Mouse (Mus musculus): ENCODE measurements at regions not wholly inside any gene's neighbourhood (a gene's known extent, or its start where the extent isn't known, plus 50 kb on each side); places are given as distances from the start of the nearest gene placed in this dataset.
"Not testable (repeated sequence)": the region's sequence is repeated elsewhere in the genome, so short reads cannot be mapped to it uniquely, and the experiment has no call there.

DNA sequence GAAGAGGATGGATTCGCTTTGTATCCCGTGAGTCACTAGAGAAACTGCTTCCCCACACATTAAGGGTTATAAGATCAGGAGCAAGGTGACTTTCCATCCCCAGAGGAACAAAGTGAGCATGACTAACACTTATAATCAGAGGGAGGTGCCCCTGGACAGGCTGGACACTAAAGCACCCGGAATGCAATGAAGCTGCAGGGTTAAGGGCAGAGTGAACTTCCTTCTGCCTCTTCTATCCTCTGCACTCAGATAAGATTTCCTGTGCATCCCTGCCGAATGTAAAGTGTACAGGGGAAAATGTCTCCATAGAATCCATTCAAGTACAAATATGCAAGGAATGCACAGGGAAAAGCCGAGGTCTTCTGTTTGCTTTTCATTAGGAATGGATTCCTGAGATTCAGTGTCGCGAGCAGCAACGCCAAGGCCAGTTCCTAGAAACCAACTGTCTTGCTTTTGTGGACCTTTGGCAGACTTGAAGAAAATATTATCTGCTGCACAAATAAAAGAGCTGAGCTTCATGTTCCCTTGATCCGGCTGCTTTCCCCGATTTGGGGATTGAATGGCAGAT lies 58.5 kb upstream of the Fbxl7 start:
- DNase-seq: no peak

DNA sequence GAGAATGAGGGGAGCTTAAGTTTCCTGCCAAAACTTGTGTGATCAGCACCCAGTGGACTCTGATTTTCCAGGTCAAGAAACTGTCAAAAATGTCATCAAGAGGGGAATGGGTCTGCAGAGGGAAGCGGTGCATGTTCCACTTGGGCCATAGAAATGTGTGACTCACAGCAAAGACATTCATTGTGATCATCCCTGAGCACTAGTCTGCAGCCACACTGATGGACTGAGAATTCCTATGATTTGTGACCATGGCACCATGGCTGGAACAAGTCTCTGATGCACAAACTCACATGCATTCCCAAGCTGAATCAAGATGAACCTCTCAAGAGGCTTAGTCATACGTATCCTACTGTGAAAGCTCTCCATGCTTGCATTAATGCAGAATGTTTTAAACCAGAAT lies 63.6 kb upstream of the Fbxl7 start:
- DNase-seq: no peak

DNA sequence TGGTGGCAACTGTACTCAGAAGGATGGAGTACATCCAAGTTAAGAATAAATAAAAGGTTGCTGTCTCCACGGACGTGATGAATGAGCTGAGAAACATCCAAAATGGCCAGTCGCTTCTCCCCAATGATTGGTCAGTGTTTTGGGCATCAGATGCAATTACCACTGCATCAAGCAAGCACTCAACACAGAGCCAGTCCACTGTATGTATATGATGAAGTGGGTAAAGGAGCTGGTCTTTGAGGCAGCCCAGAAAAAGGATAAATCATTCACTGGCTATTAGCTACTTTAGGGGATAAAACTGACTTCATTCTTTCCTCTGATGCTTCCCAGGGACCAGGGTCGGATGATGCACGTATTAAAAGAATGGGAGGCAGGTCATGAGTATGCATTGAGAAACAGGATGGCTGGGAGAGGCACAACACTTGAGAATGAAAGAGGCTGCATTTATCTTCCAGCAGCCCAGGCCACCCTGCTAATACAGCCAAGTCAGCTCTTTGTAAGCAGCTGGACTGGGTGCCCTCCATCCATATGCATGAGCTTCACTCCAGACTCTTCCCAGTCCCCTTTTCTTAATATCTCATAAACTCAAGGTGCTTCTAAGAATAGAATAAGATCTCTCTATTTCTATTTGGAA lies 73.1 kb upstream of the Fbxl7 start:
- no peak for DNase-seq

DNA sequence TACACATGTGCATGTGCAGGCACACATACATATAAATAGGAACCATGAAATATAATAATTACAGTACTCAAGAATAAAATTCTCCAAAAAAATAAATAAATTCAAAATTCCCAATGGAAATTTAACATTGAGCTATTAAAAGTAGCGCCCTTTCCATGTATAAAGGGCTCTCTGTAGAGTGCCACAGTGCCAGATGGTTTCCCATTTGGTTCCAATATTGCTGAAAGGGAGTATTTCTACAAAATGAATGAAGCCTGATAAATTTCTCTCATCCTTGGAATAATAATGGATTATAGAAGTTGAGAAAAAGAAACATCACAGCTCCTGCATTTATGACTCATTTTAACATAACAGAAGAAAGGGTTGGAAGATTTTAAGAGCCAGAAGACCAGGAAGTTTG lies 75.4 kb upstream of the Fbxl7 start:
- no peak for DNase-seq

DNA sequence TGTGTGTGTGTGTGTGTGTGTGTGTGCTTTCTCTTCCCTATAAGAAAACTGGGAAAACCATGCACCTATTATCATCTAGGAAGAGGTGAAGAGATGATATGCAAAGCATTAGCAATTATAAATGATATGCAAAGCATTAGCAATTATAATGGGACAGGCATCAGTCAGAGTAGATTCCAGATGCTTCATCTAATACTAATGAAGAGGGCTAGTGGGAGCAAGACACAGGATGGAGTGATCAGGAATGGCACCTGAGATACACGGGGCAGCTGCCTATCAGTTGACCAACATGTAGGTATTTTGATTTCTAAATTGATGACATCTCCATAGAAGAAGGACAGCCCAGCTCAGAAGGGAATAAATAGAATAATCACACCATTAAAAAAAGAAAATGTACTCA lies 97.7 kb upstream of the Fbxl7 start:
- DNase-seq: no peak

DNA sequence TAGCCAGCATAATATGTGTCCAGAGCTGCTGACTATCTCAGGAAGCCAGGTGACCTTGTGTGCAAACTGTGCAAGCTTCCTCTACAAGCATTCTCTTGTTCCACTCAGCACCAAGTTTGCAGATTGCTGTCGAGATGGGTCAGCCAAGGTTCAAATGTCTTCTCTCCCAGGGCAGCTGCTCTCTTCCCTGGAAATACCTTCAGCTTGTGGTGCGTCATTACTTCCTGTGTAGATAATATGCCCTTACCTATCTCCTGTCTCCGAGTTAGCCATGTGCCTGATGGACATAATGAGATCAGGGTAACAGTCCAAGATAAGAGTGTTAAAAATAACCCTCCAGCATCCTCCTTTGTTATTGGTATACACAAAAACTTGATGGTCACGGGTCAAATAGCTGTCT lies 113.7 kb upstream of the Fbxl7 start:
- DNase-seq: no peak

DNA sequence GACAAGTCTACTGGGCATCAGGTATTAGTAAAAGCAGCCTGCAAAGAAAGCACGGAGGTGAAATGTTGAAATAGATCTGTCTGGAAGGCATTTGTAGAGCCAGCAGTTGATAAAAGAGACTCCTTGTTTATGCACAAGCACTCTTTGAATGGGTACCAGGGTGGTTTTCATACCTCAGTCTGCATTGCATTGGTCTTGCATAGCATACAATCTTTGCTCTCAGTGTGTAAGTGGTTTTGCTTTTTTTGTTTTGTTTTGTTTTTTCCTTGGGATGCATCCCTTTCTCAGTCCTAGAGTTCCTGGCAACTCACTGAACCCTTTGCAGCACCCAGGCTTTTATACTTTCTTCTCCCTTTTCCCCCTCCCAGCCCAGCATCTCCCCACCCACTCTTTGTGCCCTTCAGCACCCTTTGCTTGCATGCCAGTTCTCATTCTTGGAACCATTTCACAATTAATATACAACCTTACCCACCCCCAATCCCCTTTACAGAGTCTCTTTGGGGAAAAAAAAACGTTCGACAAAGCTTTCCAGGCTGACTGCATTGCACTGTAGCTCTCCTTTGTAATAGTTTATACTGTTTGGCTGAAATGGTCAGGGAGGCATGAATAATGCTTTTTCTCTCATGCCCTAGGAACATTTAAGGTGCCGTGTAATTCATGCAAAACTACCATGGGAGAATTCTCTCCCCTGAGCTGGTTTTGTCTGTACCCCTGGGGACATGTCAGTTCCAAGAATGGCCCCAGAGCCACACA lies 118.7 kb upstream of the Fbxl7 start:
- DNase-seq: no peak

DNA sequence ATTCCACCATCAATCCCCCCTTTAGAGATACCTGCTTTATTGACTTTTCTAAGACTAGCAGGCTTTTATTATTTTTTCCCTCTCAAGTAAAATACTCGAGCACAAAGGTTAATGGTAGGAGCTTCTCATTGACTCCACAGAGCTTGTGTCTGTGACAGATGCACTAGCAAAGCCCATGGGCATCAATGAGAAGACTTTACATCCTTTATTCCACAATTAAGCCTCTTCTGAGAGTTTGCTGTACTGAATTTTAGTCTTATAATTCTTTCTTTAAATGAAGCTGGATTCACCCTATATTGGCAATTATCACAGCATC lies 119.2 kb upstream of the Fbxl7 start:
- DNase-seq: no peak

DNA sequence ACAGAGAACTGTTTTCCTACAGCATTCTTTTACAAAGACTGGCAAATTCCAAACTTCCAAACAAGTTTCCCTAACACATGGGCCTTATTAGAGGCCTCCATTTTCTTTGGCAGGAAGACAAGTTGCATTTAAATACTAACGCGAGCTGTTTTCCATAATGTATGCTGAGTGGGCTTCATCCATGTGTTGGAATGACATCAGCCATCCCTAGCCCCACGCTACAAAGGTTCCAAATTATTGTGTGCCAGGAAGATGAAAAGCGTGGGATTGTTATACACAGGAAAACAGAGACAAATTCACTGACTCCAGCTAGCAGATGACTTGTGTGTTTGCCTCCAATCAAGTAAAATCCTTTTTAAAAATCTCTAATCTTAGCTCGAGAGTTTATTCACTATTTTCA lies 125.1 kb upstream of the Fbxl7 start:
- DNase-seq: no peak

DNA sequence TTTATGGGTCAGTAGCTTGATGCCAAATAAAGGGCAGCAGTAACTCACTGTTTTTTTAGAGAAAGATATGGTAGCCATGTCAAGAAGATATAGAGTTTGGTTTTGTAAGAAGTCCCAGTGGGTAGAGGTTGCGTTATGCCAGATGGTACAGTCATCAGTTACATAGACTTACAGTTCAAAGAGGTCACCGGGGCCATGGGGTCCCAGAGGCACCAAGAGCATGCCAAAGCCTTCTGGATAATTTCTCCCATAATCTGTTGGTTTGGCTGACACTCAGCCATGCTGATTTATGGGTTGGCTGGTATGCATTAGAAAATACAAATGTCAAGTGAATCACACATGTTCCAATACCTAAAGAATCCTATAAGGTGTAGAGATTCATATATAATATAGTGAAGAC lies 137.9 kb upstream of the Fbxl7 start:
- no peak for DNase-seq

DNA sequence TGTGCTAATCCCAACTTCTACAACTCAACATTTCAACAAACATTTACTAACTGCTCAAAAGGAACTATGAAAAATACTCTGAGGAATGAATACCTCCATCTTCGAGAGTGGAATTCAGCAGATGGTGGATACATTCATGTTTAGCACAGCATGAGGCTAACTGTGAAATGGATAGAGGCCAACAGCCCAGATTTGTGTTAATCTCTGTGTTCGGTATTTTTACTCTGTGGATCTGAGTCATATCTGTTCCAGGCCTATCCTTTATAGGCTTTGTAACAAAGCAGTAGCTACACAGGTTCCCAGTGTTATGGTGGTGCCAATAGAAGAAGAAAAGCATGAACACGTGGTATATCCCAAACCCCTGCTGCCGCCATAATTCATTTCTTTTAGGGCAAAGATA lies 148.4 kb upstream of the Fbxl7 start:
- DNase-seq: no peak

DNA sequence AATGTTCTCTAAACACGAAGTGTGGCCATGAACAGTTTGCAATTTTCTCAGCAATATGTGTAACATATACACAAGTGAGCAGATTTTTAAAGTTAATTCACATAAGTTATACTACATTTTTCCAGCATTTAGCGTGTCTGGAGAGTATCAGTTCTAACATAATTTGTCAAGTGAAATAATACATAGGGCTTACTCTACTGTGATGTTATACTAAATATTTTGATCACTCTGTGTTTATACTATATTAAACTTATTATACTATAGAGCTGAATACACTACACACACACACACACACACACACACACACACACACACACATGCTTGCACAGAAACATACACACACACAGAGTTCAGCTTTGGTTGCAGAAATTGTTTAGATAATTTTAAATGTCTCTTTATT lies 155.3 kb upstream of the Fbxl7 start:
- no peak for DNase-seq

DNA sequence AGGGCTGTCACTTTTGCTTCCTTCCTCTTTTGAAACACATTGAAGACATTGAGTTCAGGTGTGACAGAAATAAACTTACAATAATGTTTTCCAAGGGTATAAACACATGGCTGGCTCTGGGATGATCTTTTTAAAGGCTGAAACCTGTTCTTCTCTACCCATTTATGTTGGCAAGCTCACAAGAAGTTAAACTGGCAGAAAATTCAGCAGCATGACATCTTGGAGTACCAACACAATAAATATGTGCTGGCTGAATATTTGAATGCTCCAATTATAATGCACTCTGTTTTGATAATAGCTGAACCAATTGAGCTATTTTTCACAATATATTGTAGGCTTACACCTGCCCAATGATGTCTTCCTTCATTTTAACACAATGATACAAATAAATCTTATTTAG lies 168.1 kb upstream of the Fbxl7 start:
- no peak for DNase-seq

DNA sequence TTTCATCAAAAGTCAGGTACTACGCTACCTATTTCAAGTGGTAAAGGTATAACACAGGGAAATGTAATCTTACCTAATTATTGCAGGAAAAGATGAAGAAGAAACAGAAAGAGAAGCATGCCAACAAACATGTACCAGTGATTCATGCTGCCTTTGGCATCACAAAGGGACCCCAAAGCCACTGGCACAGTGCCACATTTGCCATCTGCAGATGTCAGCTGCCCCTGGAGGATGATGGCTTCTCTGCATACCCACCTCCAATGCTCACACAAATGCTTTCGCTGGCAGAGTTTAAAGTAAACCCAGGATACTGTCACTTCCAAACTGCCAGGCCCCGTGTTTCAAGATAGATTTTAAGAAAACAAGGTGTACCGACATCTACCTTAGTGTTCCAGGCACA lies 168.6 kb upstream of the Fbxl7 start:
- DNase-seq: no peak

DNA sequence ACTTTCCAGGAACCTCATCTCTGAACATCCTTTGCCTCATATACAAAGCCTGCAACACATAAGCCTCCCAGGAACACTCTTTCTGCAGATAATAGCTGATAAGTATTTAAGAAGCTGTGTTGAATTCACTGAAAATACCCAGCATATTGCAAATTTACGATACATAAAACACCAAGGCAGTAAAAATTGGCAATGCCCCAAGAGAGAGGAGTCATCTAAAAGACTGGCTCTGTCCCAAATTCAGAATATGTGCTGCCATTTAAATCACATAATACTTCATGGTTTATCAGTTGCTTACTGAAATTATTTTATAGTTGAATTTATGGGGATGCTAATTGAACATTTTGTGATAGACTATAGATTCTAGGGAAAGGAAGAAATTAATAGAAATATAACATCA lies 172.3 kb upstream of the Fbxl7 start:
- no peak for DNase-seq

DNA sequence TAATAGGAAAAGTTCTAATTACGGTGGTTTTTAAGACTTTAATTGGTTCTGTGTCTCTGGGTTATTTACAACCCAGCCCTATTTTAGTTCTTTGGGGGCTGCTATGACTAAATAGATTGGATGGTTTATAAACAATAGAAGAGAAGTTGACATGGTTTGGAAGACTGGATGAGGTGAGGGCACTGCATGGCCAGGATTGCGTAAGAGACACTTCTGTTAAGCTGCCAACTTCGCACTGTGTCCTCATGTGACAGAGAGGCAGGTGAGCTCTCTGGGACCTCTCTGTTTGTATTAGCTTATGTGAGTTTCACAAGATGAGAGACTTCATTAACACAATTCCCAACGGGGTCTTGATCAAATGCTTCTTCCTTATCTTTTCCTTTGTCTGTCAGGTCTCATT lies 182.5 kb upstream of the Fbxl7 start:
- DNase-seq: no peak

DNA sequence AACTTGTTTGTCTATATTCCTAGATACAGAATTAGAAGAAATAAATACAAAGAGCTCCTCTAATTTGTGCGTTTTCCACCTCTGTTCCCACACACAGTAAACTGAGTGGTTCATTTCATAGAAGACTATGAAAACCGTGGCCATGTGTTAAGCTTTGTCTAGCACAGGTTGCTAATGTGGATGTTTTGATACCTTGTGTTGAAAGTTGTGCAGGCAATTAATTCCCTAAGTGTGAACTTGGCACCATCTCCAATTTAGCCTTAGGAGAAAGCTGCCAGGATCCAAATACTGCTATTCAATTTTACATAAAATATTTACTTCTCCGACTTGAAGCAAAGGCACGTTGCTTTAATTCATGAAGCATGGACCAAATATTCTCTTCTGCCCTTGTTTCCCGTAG lies 187.4 kb upstream of the Fbxl7 start:
- no peak for DNase-seq

DNA sequence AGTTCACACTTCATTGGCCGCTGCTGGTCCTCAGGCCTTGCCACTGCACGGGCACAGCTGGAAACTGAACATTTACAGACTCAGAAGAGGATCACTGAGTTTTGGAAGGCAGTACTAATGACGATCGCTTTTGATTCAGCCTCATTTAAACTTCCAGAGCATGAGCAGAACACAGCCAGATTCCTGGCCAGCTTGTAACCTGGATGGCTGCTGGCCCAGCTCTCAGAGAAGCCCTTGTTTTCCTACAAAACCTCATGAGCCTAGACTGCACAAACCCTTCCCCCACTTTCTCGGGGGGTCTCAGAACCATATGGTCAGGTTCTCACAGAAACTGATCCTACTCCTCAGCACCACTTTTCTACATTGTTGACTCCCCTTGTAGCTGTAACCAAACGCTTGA lies 188.2 kb upstream of the Fbxl7 start:
- no peak for DNase-seq

DNA sequence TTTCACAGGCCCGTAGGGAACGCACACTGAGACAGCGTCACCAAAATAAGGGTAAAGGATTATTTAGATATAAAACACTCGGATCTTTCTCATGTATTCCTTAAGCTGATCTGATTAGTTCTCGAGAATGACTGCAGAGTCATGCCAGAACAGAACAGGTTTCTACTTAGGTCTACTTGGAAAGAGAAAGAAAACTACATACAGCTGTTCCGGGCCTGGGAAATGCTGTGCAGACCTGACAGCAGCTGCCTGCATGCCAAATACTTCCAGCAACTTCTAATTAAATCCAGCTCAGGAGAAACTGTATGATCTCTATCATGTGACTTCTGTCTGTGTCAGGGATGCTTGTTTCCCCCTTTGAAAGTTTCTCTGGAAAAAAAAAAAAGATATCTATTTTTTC lies 193.8 kb upstream of the Fbxl7 start:
- no peak for DNase-seq

DNA sequence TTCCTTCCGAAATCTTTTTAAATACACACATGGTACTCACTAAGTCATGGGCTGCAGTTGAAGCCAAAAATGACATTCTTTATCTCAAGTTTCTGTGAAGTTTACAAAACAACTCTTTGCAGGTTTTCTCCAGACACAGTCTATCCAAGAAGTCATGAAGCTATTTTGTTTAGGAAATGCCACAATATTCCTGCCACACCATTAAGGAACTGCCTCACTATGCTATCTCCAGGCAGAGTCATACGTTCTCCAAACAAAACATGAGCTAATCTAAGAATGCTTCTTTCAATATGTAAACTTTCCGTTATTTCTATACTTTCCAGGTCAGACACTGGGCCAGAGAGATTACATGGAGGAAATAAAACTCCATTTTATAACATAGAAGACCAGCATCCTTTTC lies 198.7 kb upstream of the Fbxl7 start:
- no peak for DNase-seq

DNA sequence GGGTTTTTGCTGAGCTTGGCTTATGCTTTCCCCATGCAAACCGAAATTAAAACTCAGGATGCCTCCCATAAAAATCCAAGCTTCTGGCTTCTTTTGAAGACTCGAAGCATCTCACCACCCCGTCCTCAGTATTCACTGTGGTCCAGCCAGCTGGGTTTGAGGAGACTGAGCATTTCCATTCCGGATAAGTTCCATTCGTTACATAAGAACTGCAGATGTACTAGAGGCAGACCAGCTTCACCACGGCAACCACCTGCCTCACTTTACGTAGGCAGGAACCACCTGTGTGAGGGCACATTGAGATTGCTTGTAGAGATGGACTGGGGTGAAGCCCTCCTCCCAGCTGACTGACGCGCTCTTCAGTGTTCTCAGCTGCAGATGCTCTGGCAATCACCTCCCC lies 199.9 kb upstream of the Fbxl7 start:
- no peak for DNase-seq

DNA sequence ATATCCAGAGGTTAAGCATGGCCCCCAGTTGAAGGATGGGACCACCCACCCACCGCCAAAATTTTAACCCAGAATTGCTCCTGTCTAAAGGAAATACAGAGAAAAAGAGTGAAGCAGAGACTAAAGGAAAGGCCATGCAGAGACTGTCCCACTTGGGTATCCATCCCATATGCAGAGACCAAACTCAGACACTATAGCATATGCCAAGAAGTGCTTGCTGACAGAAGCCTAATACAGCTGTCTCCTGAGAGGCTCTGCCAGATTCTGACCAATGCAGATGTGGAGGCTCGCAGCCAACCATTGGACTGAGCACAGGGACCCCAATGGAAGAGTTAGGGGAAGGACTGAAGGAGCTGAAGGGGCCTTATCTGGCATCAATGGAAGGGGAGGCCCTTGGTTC lies 206.2 kb upstream of the Fbxl7 start:
- DNase-seq: not testable (repeated sequence)

DNA sequence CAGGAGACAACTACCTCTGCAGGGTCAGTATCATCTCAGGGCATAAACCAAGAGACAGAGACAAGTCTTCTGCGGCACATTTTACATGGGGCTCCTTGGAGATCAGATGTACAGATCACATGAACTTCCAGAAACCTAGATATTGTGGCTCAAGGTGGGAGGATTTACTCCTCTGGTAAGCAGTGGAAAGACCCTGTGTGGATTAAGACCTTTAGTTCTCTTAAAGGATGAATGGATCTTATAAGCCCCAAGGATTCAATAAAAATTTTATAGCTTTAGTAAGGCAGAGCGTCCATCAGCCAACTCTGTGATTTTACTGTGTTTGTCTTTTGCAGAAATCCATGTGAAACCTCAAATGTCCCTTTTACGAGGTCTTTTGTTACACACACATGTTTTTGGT lies 213.8 kb upstream of the Fbxl7 start:
- no peak for DNase-seq

DNA sequence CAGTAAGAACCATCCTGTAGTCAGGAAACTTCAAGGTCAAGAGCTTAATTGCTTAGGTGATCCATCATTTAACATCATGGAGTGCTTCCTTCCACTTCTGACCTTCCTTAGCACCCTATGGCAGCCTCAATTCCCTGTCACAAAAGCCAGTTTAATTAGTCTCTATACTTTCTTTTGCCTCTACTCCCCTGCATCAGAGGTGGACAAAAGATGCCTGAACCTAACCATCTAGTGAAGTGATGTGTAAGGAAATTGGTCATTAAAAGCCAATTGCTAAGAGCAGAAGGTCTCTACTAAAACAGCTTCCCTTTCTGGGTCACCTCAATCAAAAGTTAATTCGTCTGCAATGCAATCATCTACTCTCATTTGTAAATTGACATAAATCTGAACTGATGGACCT lies 234.3 kb upstream of the Fbxl7 start:
- no peak for DNase-seq

DNA sequence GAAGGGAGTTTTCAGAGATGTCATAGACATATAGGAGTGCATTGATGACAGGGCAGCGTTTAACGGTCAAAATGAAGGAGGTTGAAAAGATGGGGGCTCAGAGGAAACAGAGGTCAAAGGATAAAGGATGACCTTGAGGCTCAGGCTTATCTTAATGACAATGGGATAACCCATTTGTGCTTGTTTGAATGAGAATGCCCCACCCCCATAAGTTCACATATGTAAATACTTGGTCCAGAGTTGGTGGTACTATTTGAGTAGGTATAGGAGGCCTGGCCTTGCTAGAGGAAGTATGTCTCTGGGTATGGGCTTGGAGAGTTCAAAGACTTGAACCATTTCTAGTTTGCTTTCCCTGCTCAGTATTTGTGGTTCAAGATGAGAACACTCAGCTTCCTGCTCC lies 237.4 kb upstream of the Fbxl7 start:
- no peak for DNase-seq

All from adrenal gland, postnatal 14 days (tissue).